Mouse (Mus musculus) bone marrow, adult 2 months (tissue): ENCODE data around the gene Pdlim1.

Source experiments
- CTCF ChIP-seq: fragments of 200-500 bp; IDR thresholded peaks from 2 replicates; pipeline ENCODE4 v1.5.1; 2011; ENCODE audit warnings: low read length, control low read depth; ENCODE audit not compliant: control insufficient read depth, insufficient read depth
- POLR2A ChIP-seq: fragments of 200-500 bp; IDR thresholded peaks from 2 replicates; pipeline ENCODE4 v1.6.1; 2011; ENCODE audit warnings: low read depth, mild to moderate bottlenecking, control low read depth, low read length, borderline replicate concordance; ENCODE audit not compliant: control insufficient read depth

DNA sequence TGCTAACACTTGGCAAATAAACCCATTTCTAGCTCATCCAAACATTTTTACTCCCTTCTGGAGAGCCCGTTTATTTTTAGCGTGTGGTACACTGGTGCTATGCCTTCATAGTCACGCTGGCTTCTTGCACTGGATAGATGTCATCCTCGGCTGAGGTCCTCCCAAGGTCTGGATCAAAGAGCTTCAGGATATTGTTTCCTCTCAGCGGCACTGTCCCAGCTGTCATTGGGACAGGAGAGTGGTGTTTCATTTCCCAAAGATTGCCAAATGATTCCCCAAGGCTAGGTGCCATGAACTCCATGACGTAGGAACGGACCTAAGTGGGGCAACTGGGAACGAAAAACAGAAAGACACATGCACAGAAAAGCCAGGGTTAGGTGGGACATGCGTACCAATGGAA lies 16.8 kb upstream of the Pdlim1 start:
- TF ChIP-seq CTCF: no peak
- TF ChIP-seq POLR2A: no peak
